Mouse (Mus musculus): ENCODE results near the gene Gm45140.

Gene Gm45140

GRCm38 (mm10) chr6:87845031-87845695 lies 9.6 kb upstream of the Gm45140 start:
- no peak for DNase-seq (ENCODE audit: low spot score in 2 of 2)

- DNase-seq (ENCODE audit: low spot score in 2 of 2) = no peak
Measured at GRCm38 (mm10) chr6:87842254-87842653, 6.7 kb upstream of the Gm45140 start.

- DNase-seq (ENCODE audit: low spot score in 2 of 2) = no peak
Measured at GRCm38 (mm10) chr6:87841635-87842034, 6.0 kb upstream of the Gm45140 start.

- DNase-seq (ENCODE audit: low spot score in 2 of 2) = no peak
Measured at GRCm38 (mm10) chr6:87839797-87840341, 4.3 kb upstream of the Gm45140 start.

GRCm38 (mm10) chr6:87838551-87839197 lies 3.1 kb upstream of the Gm45140 start, which contains the start of gene Isy1:
Isy1 (minus strand) TSS chr6:87838798.
- DNase-seq (ENCODE audit: low spot score in 2 of 2) = peak; percentile 89 to 94

- no peak for DNase-seq (ENCODE audit: low spot score in 2 of 2)
Measured at GRCm38 (mm10) chr6:87820366-87820765, 15.2 kb downstream of the Gm45140 start.

GRCm38 (mm10) chr6:87814486-87814885 lies 21.1 kb downstream of the Gm45140 start:
- DNase-seq (ENCODE audit: low spot score in 2 of 2) = no peak

- DNase-seq (ENCODE audit: low spot score in 2 of 2) = no peak
Measured at GRCm38 (mm10) chr6:87812656-87813055, 22.9 kb downstream of the Gm45140 start.

GRCm38 (mm10) chr6:87811675-87812338 lies 23.8 kb downstream of the Gm45140 start, which contains the start of gene Rab43:
Rab43 (minus strand) TSS chr6:87812164.
- DNase-seq (ENCODE audit: low spot score in 2 of 2) = peak; percentile 91 to 94

GRCm38 (mm10) chr6:87810713-87811669 lies 24.6 kb downstream of the Gm45140 start:
- peak; percentile 56 to 69 for DNase-seq (ENCODE audit: low spot score in 2 of 2)

GRCm38 (mm10) chr6:87810311-87810710 lies 25.3 kb downstream of the Gm45140 start:
- DNase-seq (ENCODE audit: low spot score in 2 of 2) = no peak

GRCm38 (mm10) chr6:87809651-87810161 lies 25.9 kb downstream of the Gm45140 start:
- DNase-seq (ENCODE audit: low spot score in 2 of 2) = no peak

- no peak for DNase-seq (ENCODE audit: low spot score in 2 of 2)
Measured at GRCm38 (mm10) chr6:87809144-87809543, 26.5 kb downstream of the Gm45140 start.

- DNase-seq (ENCODE audit: low spot score in 2 of 2) = no peak
Measured at GRCm38 (mm10) chr6:87808521-87808920, 27.1 kb downstream of the Gm45140 start.

- no peak for DNase-seq (ENCODE audit: low spot score in 2 of 2)
Measured at GRCm38 (mm10) chr6:87807735-87808440, 27.7 kb downstream of the Gm45140 start.

GRCm38 (mm10) chr6:87806857-87807256 lies 28.7 kb downstream of the Gm45140 start:
- DNase-seq (ENCODE audit: low spot score in 2 of 2) = no peak

- DNase-seq (ENCODE audit: low spot score in 2 of 2) = no peak
Measured at GRCm38 (mm10) chr6:87806028-87806427, 29.6 kb downstream of the Gm45140 start.

GRCm38 (mm10) chr6:87805448-87805847 lies 30.1 kb downstream of the Gm45140 start:
- no peak for DNase-seq (ENCODE audit: low spot score in 2 of 2)

- no peak for DNase-seq (ENCODE audit: low spot score in 2 of 2)
Measured at GRCm38 (mm10) chr6:87804886-87805285, 30.7 kb downstream of the Gm45140 start.

GRCm38 (mm10) chr6:87804036-87804435 lies 31.6 kb downstream of the Gm45140 start:
- DNase-seq (ENCODE audit: low spot score in 2 of 2) = no peak
